Mouse (Mus musculus) hindbrain, embryonic 11.5 days (tissue): Measurements from ENCODE around the gene Ceacam9. TPM values are rescaled to one million over a fixed set of nuclear protein-coding genes. Genes with fewer than 3 reads are reported as not detected.

Source experiments
- ATAC-seq: fragments of 200-750 bp; cut with Nextera tagmentation; 2 replicates; pipeline ENCODE4 v1.8.0; 2017; ENCODE audit warnings: mild to moderate bottlenecking, moderate TSS enrichment, moderate library complexity; ENCODE audit not compliant: low FRiP score
- DNase-seq: peaks from one replicate; pipeline ENCODE4 v3.0.0-alpha.2; 2015; ENCODE audit warnings: low spot score
- H3K27ac ChIP-seq: fragments of 300-500 bp; sonication (generic); 2 replicates; pipeline ENCODE4 v1.5.1; 2014; ENCODE audit warnings: mild to moderate bottlenecking, low read depth, low read length
- H3K27me3 ChIP-seq: fragments of 300-500 bp; sonication (generic); 2 replicates; pipeline ENCODE4 v1.6.1; 2014; ENCODE audit warnings: mild to moderate bottlenecking, low read length, moderate library complexity, mixed read lengths; ENCODE audit not compliant: control insufficient read depth, insufficient read depth
- H3K36me3 ChIP-seq: fragments of 300-500 bp; sonication (generic); 2 replicates; pipeline ENCODE4 v1.6.1; 2014; ENCODE audit warnings: mild to moderate bottlenecking, low read length, moderate library complexity, mixed read lengths; ENCODE audit not compliant: control insufficient read depth, insufficient read depth
- H3K4me1 ChIP-seq: fragments of 300-500 bp; sonication (generic); replicated peaks from 2 replicates; pipeline ENCODE4 v1.6.1; 2014; ENCODE audit warnings: low read length, mixed read lengths; ENCODE audit not compliant: control insufficient read depth, insufficient read depth
- H3K4me2 ChIP-seq: fragments of 300-500 bp; sonication (generic); replicated peaks from 2 replicates; pipeline ENCODE4 v1.6.1; 2014; ENCODE audit warnings: mild to moderate bottlenecking, low read depth, low read length
- H3K4me3 ChIP-seq: fragments of 300-500 bp; sonication (generic); 2 replicates; pipeline ENCODE4 v1.5.1; 2014; ENCODE audit warnings: low read depth, low read length
- H3K9ac ChIP-seq: fragments of 300-500 bp; sonication (generic); 2 replicates; pipeline ENCODE4 v1.6.1; 2014; ENCODE audit warnings: low read depth, low read length
- H3K9me3 ChIP-seq: fragments of 300-500 bp; sonication (generic); 2 replicates; pipeline ENCODE4 v1.6.1; 2016; ENCODE audit warnings: low read length; ENCODE audit not compliant: control insufficient read depth
- WGBS: fragments of 180-500 bp; shearing (Covaris S2); extraction: QIAGEN DNeasy Blood & Tissue Kit; methylation state at CpG from one replicate; pipeline ENCODE4 v1.1.7; 2014; 5-methylcytosine and 5-hydroxymethylcytosine counted together
- polyA plus RNA-seq: library from polyadenylated mRNA; unstranded; fragments of >200 nt; fragmentation: Nextera tagmentation; extraction: Ambion mirVana; gene quantifications from 2 replicates; pipeline ENCODE4 v1.2.1, GENCODE M21; 2014

Gene Ceacam9
- polyA plus RNA-seq, 1 experiment from 2014 or later: not detected

GRCm38 (mm10) chr7:16730791-16731190 lies 9.1 kb downstream of the Ceacam9 start:
- Histone ChIP-seq H3K4me3 (no peak overlapping the region), H3K9ac (no peak overlapping the region), H3K9me3 (no peaks in the 10 kb centered on the region), H3K4me2 (no peak overlapping the region), H3K36me3 (no peaks in the 10 kb centered on the region), H3K27me3 (no peaks in the 10 kb centered on the region), H3K27ac (no peak overlapping the region), H3K4me1 (no peaks in the 10 kb centered on the region)
- DNase-seq: no peak
- ATAC-seq: no peak
- WGBS: 87% methylated on average over 5 of the region's 6 CpGs

GRCm38 (mm10) chr7:16731893-16732422 lies 10.2 kb downstream of the Ceacam9 start:
- Histone ChIP-seq H3K27me3 (no peaks in the 10 kb centered on the region), H3K4me2 (no peak overlapping the region), H3K36me3 (no peaks in the 10 kb centered on the region), H3K4me1 (no peaks in the 10 kb centered on the region), H3K9ac (no peak overlapping the region), H3K4me3 (no peak overlapping the region), H3K9me3 (no peaks in the 10 kb centered on the region), H3K27ac (no peak overlapping the region)
- DNase-seq (no peak), ATAC-seq (no peak)
- WGBS: 64% methylated on average over 7 of the region's 7 CpGs

GRCm38 (mm10) chr7:16737606-16738072 lies 15.9 kb downstream of the Ceacam9 start:
- Histone ChIP-seq H3K27ac (no peak overlapping the region), H3K27me3 (no peaks in the 10 kb centered on the region), H3K4me1 (peaks cover 3% of the 10 kb centered on the region), H3K9ac (no peak overlapping the region), H3K9me3 (no peaks in the 10 kb centered on the region), H3K36me3 (0 out of 2 replicates have a peak, but pooled peaks cover under 1% of the 10 kb centered on the region), H3K4me3 (peak overlapping the region; percentile 70), H3K4me2 (peak overlapping the region; percentile 12; the same call in 1 of the 2 replicates)
- ATAC-seq (peak; percentile 46), DNase-seq (no peak)
- WGBS: 43% methylated on average over 10 of the region's 10 CpGs

- H3K27ac ChIP-seq: no peak within 1 kb of the TSS
- DNase-seq: peak; percentile 99
Measured at GRCm38 (mm10) chr7:16738073-16738696, 16.5 kb downstream of the Ceacam9 start, which contains the start of gene Ap2s1. Ap2s1 (plus strand) TSS chr7:16738410.

GRCm38 (mm10) chr7:16739056-16739604 lies 17.4 kb downstream of the Ceacam9 start:
- 58% methylated on average over 10 of the region's 10 CpGs for WGBS
- peak overlapping the region; percentile 79 for H3K9ac ChIP-seq
- 0 out of 2 replicates have a peak, but pooled peaks cover 3% of the 10 kb centered on the region for H3K36me3 ChIP-seq
- peak overlapping the region; percentile 70 for H3K4me3 ChIP-seq
- peaks cover 3% of the 10 kb centered on the region for H3K4me1 ChIP-seq
- no peaks in the 10 kb centered on the region for H3K27me3 ChIP-seq
- no peak for DNase-seq
- H3K27ac ChIP-seq: no peak overlapping the region
- H3K4me2 ChIP-seq: peak overlapping the region; percentile 82
- ATAC-seq: no peak
- no peaks in the 10 kb centered on the region for H3K9me3 ChIP-seq

More at GRCm38 (mm10) chr7:16738073-16738696, 16.5 kb downstream of the Ceacam9 start, which contains the start of gene Ap2s1:
- H3K9ac ChIP-seq: peak within 1 kb of the TSS; percentile 79
- H3K27me3 ChIP-seq: no peaks in the 10 kb centered on the region
- WGBS: under 1% methylated on average over 34 of the region's 34 CpGs
- H3K4me1 ChIP-seq: peaks cover 3% of the 10 kb centered on the region
- H3K4me2 ChIP-seq: peak within 1 kb of the TSS; percentile 82
- no peaks in the 10 kb centered on the region for H3K9me3 ChIP-seq
- ATAC-seq: peak; percentile 98
- H3K4me3 ChIP-seq: peak within 1 kb of the TSS; percentile 70
- 0 out of 2 replicates have a peak, but pooled peaks cover 3% of the 10 kb centered on the region for H3K36me3 ChIP-seq

- ATAC-seq: no peak
- H3K4me3 ChIP-seq: no peak overlapping the region
- no peaks in the 10 kb centered on the region for H3K27me3 ChIP-seq
- no peaks in the 10 kb centered on the region for H3K9me3 ChIP-seq
- H3K9ac ChIP-seq: no peak overlapping the region
- no peaks in the 10 kb centered on the region for H3K4me1 ChIP-seq
- peaks cover 20% of the 10 kb centered on the region; the same call in 1 of the 2 replicates for H3K36me3 ChIP-seq
- H3K27ac ChIP-seq: no peak overlapping the region
- no peak for DNase-seq
- no peak overlapping the region for H3K4me2 ChIP-seq
- WGBS: 93% methylated on average over 4 of the region's 4 CpGs
Measured at GRCm38 (mm10) chr7:16745373-16745772, 23.6 kb downstream of the Ceacam9 start.

GRCm38 (mm10) chr7:16746093-16746492 lies 24.4 kb downstream of the Ceacam9 start:
- peak; percentile 59; the same call in 1 of the 2 replicates for ATAC-seq
- WGBS: 58% methylated on average over 3 of the region's 3 CpGs

GRCm38 (mm10) chr7:16747656-16748055 lies 25.9 kb downstream of the Ceacam9 start:
- ATAC-seq (no peak), DNase-seq (no peak)
- 92% methylated on average over 6 of the region's 6 CpGs for WGBS
- Histone ChIP-seq H3K36me3 (peaks cover 20% of the 10 kb centered on the region; the same call in 1 of the 2 replicates), H3K27ac (no peak overlapping the region), H3K4me2 (no peak overlapping the region), H3K4me1 (no peaks in the 10 kb centered on the region), H3K9me3 (no peaks in the 10 kb centered on the region), H3K4me3 (no peak overlapping the region), H3K27me3 (no peaks in the 10 kb centered on the region), H3K9ac (no peak overlapping the region)

More at GRCm38 (mm10) chr7:16746093-16746492, 24.4 kb downstream of the Ceacam9 start:
- Histone ChIP-seq H3K4me2 (no peak overlapping the region), H3K4me3 (no peak overlapping the region), H3K36me3 (peaks cover 20% of the 10 kb centered on the region; the same call in 1 of the 2 replicates), H3K27ac (no peak overlapping the region), H3K9ac (no peak overlapping the region), H3K27me3 (no peaks in the 10 kb centered on the region), H3K9me3 (no peaks in the 10 kb centered on the region), H3K4me1 (no peaks in the 10 kb centered on the region)
- peak; percentile 80 for DNase-seq
